Mouse (Mus musculus) C2C12 (cell line): Measurements from ENCODE around the gene Gal3st1.

Source experiments
- CEBPB ChIP-seq: IDR thresholded peaks from one replicate; pipeline ENCODE4 v1.6.1; 2011; ENCODE audit warnings: low read depth, mild to moderate bottlenecking, control low read depth, moderate library complexity
- CTCF ChIP-seq: IDR thresholded peaks from one replicate; pipeline ENCODE4 v1.5.1; 2011; ENCODE audit not compliant: control insufficient read depth, insufficient read depth, insufficient read length
- MAX ChIP-seq: IDR thresholded peaks from one replicate; pipeline ENCODE4 v1.6.1; 2011; ENCODE audit warnings: mild to moderate bottlenecking, control low read depth
- MYOD1 ChIP-seq: IDR thresholded peaks from one replicate; pipeline ENCODE4 v1.6.1; 2011; ENCODE audit warnings: low read depth; ENCODE audit not compliant: control insufficient read depth, insufficient read length
- MYOG ChIP-seq: IDR thresholded peaks from one replicate; pipeline ENCODE4 v1.6.1; 2011; ENCODE audit not compliant: control insufficient read depth, insufficient read length; ENCODE audit errors: extremely low read depth
- USF1 ChIP-seq: IDR thresholded peaks from one replicate; pipeline ENCODE4 v1.6.1; 2011; ENCODE audit warnings: low read depth, mild to moderate bottlenecking, control low read depth, moderate library complexity

DNA sequence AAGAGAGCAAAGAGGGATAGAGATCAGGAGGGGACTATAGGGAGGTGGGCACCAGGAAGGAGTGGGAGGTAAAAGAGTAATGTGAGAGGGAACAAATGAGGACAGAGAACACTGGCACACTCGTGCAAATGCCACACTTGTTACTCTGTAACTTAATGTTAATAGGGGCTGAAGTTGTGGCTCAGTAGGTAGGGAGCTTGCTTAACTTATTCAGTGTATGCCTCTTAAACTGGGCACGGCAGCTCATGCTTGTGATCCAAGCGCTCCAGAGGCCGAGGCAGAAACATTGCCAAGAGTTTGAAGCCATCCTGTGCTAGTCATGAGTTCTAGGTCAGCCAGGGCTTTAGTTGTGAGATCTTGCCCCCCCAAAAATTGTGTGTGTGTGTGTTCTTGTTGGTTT lies 48.3 kb upstream of the Gal3st1 start:
- TF ChIP-seq USF1 (no peak), CTCF (no peak), MAX (no peak), MYOD1 (no peak), MYOG (no peak), CEBPB (no peak)
